Mouse (Mus musculus) layer of hippocampus, postnatal 36 days (tissue): ENCODE results near the gene Dcun1d3. TPM values are rescaled to one million over a fixed set of nuclear protein-coding genes. Genes with fewer than 3 reads are reported as not detected.

Experiments used
- DNase-seq, 2 experiments: peaks; one replicate each; pipeline ENCODE4 v3.0.0; 2022
- total RNA-seq, 2 experiments: library from RNA; stranded (reverse); gene quantifications; 2 replicates each; pipeline ENCODE4 v1.2.3; 2021

Gene Dcun1d3
- total RNA-seq, 2 experiments from 2014 or later = 25.7 to 31.1 TPM

GRCm38 (mm10) chr7:119873050-119873449, 23.0 kb downstream of the Dcun1d3 start:
- DNase-seq = no peak

DNA sequence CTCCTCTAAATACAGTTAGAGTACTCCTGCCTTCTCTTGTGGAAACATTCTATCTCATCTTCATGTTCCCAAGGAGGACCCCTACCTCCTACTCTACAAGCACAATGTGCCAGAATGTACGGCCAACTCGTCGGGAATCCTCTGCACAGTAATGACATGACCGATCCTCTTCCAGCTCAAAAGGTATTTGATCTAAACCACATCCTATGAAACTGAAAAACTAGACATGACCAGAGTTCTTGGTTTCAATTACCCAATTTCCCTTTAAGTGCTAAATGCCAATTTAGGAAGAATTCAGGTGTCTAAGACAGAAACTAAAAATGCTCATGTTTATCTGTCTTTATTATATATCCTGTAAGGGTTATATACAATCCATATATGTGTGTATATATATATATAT, 23.9 kb downstream of the Dcun1d3 start:
- DNase-seq = no peak

- no peak for DNase-seq
Measured at GRCm38 (mm10) chr7:119866136-119866535, 30.0 kb downstream of the Dcun1d3 start.

DNA sequence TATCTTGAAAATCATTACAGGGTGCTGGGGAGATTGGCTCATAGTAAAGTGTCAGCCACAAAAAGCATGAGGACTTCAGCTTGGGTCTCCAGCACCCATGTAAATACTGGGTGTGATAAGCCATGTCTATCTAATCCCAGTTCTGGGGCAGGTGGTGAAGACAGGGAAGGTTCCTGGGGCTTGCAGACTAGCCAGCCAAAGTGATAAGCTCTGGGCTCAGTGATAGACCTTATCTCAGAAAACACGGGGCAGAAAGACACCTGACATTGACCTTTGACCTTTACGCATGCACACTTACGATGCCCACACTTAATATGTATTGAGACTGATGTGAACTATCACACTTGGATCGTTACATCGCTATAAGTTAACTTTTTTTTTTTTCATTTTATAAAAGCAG, 31.6 kb downstream of the Dcun1d3 start:
- DNase-seq = no peak

DNA sequence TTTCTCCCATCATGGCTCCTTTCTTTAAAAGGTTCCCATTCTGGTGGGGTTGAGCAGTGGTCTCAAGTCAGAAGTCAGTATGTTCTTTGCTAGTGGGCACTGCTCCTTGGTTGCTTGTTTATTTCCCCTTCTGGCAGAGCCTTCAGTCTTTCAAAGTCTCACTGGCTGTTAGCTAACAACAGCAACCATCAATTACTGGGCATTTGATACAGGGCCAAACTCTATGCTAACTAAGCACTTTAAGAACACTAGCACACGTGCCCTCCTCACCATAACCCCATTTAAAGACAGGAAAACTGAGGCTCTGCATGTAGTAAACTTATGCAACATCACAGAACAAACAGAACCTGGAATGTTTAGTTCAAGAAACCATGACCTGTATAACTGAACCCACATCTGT, 33.9 kb downstream of the Dcun1d3 start:
- no peak for DNase-seq

GRCm38 (mm10) chr7:119861335-119862091, 34.6 kb downstream of the Dcun1d3 start:
- peak; percentile 10 to 32 for DNase-seq

- no peak for DNase-seq
Measured at GRCm38 (mm10) chr7:119860971-119861334, 35.1 kb downstream of the Dcun1d3 start.

DNA sequence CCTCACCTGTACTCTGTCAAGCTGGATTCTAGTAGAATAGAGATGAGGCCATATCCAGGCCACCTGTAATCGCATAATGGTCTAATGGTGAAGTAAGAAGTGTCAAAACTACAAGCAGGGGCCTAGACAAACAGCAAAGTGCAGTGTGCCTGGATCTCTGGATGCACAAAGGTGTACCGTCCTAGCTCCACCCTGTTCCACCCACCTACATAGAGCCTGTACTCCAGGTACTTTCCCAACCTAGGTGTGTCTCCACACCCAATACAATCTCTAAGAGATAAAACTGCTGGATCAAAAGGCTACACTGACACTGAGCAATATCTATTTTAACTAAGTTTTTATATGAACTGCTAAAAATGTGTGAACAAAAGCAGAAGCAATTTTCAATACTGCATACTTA, 35.5 kb downstream of the Dcun1d3 start:
- no peak for DNase-seq

DNA sequence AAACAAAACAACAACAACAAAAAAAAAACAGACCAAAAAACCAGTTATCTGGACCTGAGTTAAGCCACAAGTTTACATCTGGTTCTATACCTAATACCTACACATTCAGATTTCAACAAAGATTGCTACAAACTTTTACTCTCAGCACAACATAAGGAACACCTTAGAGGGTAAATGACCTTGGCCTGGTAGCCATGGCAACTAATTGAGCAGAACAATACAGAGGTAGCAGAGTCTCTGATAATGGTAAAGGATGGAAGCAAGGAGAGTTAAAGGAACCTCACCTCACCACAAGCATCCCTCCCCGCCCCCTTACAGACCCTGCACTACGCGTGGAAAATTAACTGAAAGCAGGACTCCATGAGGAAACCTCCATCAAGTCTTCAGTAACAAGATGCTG, 36.0 kb downstream of the Dcun1d3 start:
- no peak for DNase-seq

- DNase-seq = no peak
Measured at GRCm38 (mm10) chr7:119859476-119859875, 36.6 kb downstream of the Dcun1d3 start.

- DNase-seq = no peak
Measured at GRCm38 (mm10) chr7:119855031-119855430, 41.1 kb downstream of the Dcun1d3 start.

DNA sequence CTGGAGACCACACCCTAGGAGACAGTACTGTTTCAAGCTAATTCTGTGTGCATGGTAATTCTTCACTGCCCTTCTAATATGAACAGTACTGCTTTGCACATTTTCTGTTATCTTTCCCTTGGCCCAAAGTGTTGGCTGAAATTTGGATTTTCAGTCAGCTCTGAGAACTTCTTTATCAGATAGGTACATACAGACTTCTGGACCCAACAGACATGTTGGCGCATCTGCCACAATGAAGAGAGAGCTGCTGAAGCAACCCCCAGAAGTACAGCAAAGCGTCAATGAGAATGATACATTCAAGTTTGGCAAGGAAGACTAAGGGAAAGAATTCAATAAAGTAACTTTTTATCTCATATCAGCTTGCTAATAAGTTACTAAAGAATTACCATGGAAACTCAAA, 41.7 kb downstream of the Dcun1d3 start:
- DNase-seq = no peak

DNA sequence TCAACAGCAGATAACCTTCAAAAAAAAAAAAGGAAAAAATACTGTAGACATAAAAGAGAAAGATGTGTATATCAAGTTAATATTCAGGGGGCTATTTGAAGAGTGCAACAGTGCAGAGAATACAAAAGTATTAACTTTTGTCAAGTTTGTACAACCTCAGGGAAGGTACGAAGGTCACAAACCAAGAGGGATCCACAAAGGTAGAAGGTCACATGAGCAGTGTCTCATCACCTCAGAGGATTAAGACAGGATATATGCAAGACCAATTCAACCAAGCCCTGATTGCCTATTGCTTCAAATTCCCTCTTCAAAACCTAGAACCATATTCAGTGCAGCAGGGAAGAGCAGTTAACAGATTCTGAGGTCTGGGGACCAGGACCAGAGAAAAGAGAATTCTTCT, 42.9 kb downstream of the Dcun1d3 start:
- DNase-seq = no peak

- DNase-seq = no peak
Measured at GRCm38 (mm10) chr7:119852494-119852893, 43.6 kb downstream of the Dcun1d3 start.

DNA sequence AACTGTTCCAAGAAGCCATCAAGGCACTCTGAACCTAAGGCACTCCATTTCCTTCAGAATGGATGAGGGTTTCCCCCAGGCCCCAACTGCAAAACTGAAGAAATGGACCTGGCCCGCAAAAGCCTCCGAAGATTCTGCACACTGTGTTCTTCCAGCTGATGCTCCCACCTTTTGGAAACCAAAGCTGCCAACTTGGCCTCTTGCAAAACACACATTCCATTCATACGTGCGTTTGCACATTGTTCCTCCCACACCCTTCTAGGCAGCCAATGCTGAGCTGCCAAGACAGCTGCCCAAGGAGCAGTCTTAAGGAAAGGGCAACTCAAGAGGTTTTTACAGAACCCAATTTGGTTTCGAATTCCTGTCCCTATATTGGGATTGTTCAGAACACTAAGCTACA, 45.4 kb downstream of the Dcun1d3 start:
- no peak for DNase-seq

- DNase-seq = peak; percentile 37 to 66
Measured at GRCm38 (mm10) chr7:119849096-119849495, 47.0 kb downstream of the Dcun1d3 start.

GRCm38 (mm10) chr7:119847396-119847795, 48.7 kb downstream of the Dcun1d3 start:
- no peak for DNase-seq

GRCm38 (mm10) chr7:119845541-119845940, 50.6 kb downstream of the Dcun1d3 start:
- no peak for DNase-seq

- no peak for DNase-seq
Measured at GRCm38 (mm10) chr7:119841820-119842449, 54.2 kb downstream of the Dcun1d3 start.

DNA sequence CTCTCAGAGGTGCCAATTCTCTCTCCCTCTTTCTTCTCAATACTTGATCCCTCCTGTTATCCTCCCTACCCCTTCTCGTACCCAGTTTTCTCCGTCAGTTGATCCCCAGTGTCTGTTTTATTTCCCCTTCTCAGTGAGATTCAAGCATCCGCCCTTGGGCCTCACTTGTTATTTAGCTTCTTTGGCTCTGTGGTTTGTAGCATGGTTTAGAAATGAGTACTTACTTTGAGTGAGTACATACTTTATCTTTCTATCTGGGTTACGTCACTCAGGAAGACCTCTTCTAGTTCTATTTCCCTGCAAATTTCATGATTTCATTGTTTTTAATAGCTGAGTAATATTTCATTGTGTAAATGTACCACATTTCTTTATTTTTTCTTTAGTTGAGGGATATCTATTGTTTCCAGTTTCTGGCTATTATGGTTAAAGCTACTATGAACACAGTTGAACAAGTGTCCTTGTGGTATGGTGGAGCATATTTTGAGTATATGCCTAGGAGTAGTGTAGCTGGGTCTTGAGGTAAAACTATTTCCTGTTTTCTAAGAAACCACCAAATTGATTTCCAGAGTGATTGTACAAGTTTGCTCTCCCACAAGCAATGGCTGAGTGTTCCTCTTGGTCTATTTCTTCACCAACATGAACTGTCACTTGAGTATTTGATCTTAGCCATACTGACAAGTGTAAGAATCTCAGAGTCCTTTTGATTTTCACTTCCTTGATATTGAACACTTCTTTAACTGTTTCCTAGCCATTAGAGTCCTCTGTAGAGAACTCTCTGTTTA, 59.9 kb downstream of the Dcun1d3 start:
- no peak for DNase-seq

- no peak for DNase-seq
Measured at GRCm38 (mm10) chr7:119835371-119835770, 60.7 kb downstream of the Dcun1d3 start.

- DNase-seq = no peak
Measured at GRCm38 (mm10) chr7:119808723-119809122, 87.4 kb downstream of the Dcun1d3 start.

GRCm38 (mm10) chr7:119807396-119807795, 88.7 kb downstream of the Dcun1d3 start:
- no peak for DNase-seq
